Mouse (Mus musculus) embryonic facial prominence, embryonic 11.5 days (tissue): ENCODE measurements around the gene Olfr1220. TPM values are rescaled to one million over a fixed set of nuclear protein-coding genes. Genes with fewer than 3 reads are reported as not detected.

Experiments used
- ATAC-seq: fragments of 200-750 bp; cut with Nextera tagmentation; replicated peaks from 2 replicates; pipeline ENCODE4 v1.8.0; 2017; ENCODE audit warnings: low read depth; ENCODE audit not compliant: insufficient number of reproducible peaks, low FRiP score, low TSS enrichment
- DNase-seq: peaks from one replicate; pipeline ENCODE4 v3.0.0-alpha.2; 2015; ENCODE audit warnings: low spot score
- H3K27ac ChIP-seq: fragments of 300-500 bp; sonication (generic); replicated peaks from 2 replicates; pipeline ENCODE4 v1.5.1; 2014; ENCODE audit warnings: mild to moderate bottlenecking, low read depth, low read length, control low read depth
- H3K27me3 ChIP-seq: fragments of 300-500 bp; sonication (generic); 2 replicates; pipeline ENCODE4 v1.6.1; 2014; ENCODE audit warnings: mild to moderate bottlenecking, low read length, moderate library complexity, mixed read lengths; ENCODE audit not compliant: control insufficient read depth, insufficient read depth
- H3K36me3 ChIP-seq: fragments of 300-500 bp; sonication (generic); replicated peaks from 2 replicates; pipeline ENCODE4 v1.6.1; 2014; ENCODE audit warnings: low read depth, mild to moderate bottlenecking, low read length, moderate library complexity, mixed read lengths; ENCODE audit not compliant: control insufficient read depth, insufficient read depth
- H3K4me1 ChIP-seq: fragments of 300-500 bp; sonication (generic); 2 replicates; pipeline ENCODE4 v1.6.1; 2014; ENCODE audit warnings: low read length, mixed read lengths; ENCODE audit not compliant: control insufficient read depth, insufficient read depth
- H3K4me2 ChIP-seq: fragments of 300-500 bp; sonication (generic); 2 replicates; pipeline ENCODE4 v1.6.1; 2014; ENCODE audit warnings: low read depth, mild to moderate bottlenecking, control low read depth, low read length, moderate library complexity
- H3K4me3 ChIP-seq: fragments of 300-500 bp; sonication (generic); 2 replicates; pipeline ENCODE4 v1.5.1; 2014; ENCODE audit warnings: low read depth, low read length, control low read depth
- H3K9ac ChIP-seq: fragments of 300-500 bp; sonication (generic); replicated peaks from 2 replicates; pipeline ENCODE4 v1.6.1; 2014; ENCODE audit warnings: mild to moderate bottlenecking, control low read depth, low read length
- H3K9me3 ChIP-seq: fragments of 300-500 bp; sonication (generic); replicated peaks from 2 replicates; pipeline ENCODE4 v1.6.1; 2016; ENCODE audit warnings: mild to moderate bottlenecking, low read length, inconsistent platforms, mixed read lengths; ENCODE audit not compliant: control insufficient read depth
- WGBS: fragments of 180-500 bp; shearing (Covaris S2); extraction: QIAGEN DNeasy Blood & Tissue Kit; methylation state at CpG from one replicate; pipeline ENCODE4 v1.1.7; 2014; 5-methylcytosine and 5-hydroxymethylcytosine counted together
- polyA plus RNA-seq: library from polyadenylated mRNA; unstranded; fragments of >200 nt; fragmentation: Nextera tagmentation; extraction: Ambion mirVana; gene quantifications from 2 replicates; pipeline ENCODE4 v1.2.1, GENCODE M21; 2014

Olfr1220 gene
- polyA plus RNA-seq, result not detected in 2 replicates

DNA sequence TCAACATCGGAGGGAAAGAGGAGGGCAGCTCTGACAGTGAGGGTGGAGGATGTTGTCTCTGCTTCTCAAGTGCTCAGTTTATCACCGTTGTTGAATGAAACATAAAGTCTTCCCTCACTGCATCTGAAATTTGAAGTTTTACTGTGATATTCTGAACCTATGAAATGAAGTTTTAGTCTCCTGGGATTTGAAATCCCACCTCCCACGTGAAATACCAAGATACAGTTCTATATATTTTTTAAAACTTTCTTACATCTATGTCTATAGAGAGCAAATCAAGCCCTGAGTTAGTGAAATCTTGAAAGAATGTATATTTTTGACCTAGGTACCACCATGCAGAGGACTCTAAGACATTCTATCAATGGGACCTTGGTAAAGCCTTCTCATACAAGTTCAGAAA lies at the start of gene Olfr1220:
Gene Olfr1220, minus strand, starts transcription at position 101 of the 400 bp plus-strand sequence.
- Histone ChIP-seq H3K9me3 (no peaks in the 10 kb centered on the region), H3K4me1 (no peaks in the 10 kb centered on the region), H3K9ac (no peak within 1 kb of the TSS), H3K4me3 (no peak within 1 kb of the TSS), H3K27ac (no peak within 1 kb of the TSS), H3K4me2 (no peak within 1 kb of the TSS), H3K27me3 (no peaks in the 10 kb centered on the region), H3K36me3 (no peaks in the 10 kb centered on the region)
- WGBS, result 69% methylated on average over 3 of the region's 3 CpGs
- DNase-seq (no peak), ATAC-seq (no peak)

DNA sequence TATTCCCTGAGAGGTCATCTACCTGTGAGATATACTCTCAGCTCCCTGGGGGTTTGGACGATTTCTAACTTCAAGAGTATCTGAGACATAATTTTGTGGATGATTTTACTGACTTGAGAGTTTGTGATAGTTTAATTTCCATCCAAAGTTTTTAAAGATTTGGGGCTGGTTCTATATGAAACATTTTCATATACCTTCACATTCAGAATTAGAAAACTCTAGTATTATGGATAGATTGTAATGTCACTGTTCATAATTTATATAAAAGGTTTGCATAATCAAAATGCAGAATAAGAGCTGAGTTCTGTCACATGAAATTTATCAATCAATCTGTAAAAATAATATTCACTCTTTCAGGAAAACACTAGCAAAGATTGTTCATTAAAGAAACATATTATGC lies 44.8 kb upstream of the Olfr1220 start, which contains the start of gene Olfr1223:
Gene Olfr1223, minus strand, starts transcription at position 101 of the 400 bp plus-strand sequence.
- WGBS, result 79% methylated on average over 1 of the region's 1 CpGs
- H3K36me3 ChIP-seq, result no peaks in the 10 kb centered on the region
- no peak for DNase-seq
- no peaks in the 10 kb centered on the region for H3K27me3 ChIP-seq
- H3K4me2 ChIP-seq, result no peak within 1 kb of the TSS
- no peaks in the 10 kb centered on the region for H3K9me3 ChIP-seq
- no peak for ATAC-seq
- H3K4me3 ChIP-seq, result no peak within 1 kb of the TSS
- no peaks in the 10 kb centered on the region for H3K4me1 ChIP-seq
- no peak within 1 kb of the TSS for H3K27ac ChIP-seq
- no peak within 1 kb of the TSS for H3K9ac ChIP-seq

DNA sequence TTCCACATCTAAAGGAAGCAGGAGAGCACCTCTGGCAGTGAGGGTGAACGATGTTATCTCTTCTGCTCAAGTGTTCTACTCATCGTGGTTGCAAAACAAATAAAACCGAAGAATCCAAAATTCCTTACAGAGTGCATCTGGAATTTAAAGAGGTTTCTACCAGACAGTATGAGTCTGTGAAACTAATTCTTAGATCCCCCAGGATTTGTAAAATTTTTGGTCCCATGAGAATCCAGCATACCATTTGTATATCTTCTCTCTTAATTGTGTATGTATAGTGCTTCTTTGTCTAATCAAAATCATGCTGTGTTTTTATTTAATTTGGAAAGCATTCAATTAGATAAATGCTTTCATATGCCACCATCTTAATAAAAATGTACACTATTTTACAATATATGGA lies 26.3 kb upstream of the Olfr1220 start, which contains the start of gene Olfr1222:
Gene Olfr1222, minus strand, starts transcription at position 101 of the 400 bp plus-strand sequence.
- DNase-seq (no peak), ATAC-seq (no peak)
- WGBS, result 75% methylated on average over 3 of the region's 3 CpGs
- Histone ChIP-seq H3K36me3 (no peaks in the 10 kb centered on the region), H3K9me3 (no peaks in the 10 kb centered on the region), H3K4me3 (no peak within 1 kb of the TSS), H3K27me3 (no peaks in the 10 kb centered on the region), H3K9ac (no peak within 1 kb of the TSS), H3K4me2 (no peak within 1 kb of the TSS), H3K27ac (no peak within 1 kb of the TSS), H3K4me1 (no peaks in the 10 kb centered on the region)

DNA sequence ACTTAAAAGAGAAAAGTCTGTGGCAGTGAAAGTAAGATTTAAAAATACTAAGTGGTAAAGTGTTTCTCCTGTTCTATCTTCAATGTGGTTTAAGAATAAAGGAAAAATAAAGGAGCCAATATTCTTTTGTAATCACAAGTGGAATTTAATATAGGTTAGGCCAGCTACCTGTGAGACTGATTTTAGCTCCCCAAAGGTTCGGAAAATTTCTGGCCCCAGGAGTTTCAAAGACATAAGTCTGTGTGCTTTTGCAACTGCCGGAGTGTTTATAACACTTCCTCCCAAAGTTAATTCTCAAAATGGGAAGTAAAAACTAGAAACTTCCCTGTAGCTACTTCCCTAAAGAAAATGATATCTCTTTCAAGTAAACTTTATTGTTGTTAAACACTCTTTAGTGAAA lies 10.5 kb upstream of the Olfr1220 start, which contains the start of gene Olfr1221:
Gene Olfr1221, minus strand, starts transcription at position 101 of the 400 bp plus-strand sequence.
- H3K36me3 ChIP-seq, result no peaks in the 10 kb centered on the region
- H3K9ac ChIP-seq, result no peak within 1 kb of the TSS
- H3K4me3 ChIP-seq, result no peak within 1 kb of the TSS
- no peak within 1 kb of the TSS for H3K27ac ChIP-seq
- WGBS, result 88% methylated on average over 2 of the region's 2 CpGs
- no peaks in the 10 kb centered on the region for H3K9me3 ChIP-seq
- H3K27me3 ChIP-seq, result no peaks in the 10 kb centered on the region
- no peak within 1 kb of the TSS for H3K4me2 ChIP-seq
- H3K4me1 ChIP-seq, result no peaks in the 10 kb centered on the region
- ATAC-seq (no peak), DNase-seq (no peak)

DNA sequence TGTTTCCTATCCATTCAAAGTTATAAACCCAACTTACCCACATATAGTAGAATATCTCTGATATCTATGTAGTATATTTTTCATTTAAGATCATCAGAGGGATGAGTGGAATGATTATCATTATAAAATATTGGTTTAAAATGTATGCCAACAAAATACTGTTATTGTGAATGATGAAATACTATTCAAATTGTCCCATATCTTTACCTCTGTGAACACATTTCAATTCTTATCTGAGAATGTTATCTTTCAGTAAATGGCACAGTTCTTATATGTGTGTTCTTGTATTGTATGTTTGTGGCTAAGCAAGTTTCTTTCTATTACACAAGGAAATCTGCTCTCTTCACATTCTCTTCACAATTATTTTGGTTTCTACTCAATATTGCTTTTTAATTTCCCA lies 984 bp downstream of the Olfr1220 start:
- Histone ChIP-seq H3K4me3 (no peak overlapping the region), H3K4me2 (no peak overlapping the region), H3K4me1 (no peaks in the 10 kb centered on the region), H3K9me3 (no peaks in the 10 kb centered on the region), H3K36me3 (no peaks in the 10 kb centered on the region), H3K27ac (no peak overlapping the region), H3K9ac (no peak overlapping the region), H3K27me3 (no peaks in the 10 kb centered on the region)
- ATAC-seq (no peak), DNase-seq (no peak)

DNA sequence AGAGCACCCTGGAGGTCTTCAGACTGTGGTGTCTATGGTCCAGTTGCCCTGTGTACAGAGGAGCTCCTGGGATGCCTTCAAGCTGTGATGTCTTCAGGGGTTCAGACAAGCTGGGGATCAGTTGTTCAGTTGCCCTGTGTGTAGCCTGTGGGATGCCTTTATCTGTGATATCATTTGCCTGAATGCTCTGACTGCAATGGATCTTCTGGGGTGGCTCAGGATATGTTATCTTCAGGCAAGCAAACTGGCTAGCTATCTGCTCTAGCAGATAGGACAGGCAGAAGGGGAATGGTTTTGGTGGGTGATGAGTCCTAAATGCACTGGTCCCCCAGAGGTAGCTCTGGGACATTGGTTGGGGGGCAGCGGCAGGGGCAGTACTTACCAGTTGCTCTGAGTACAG lies 12.8 kb downstream of the Olfr1220 start:
- Histone ChIP-seq H3K4me1 (no peaks in the 10 kb centered on the region), H3K27me3 (no peaks in the 10 kb centered on the region), H3K9ac (no peak overlapping the region), H3K4me3 (no peak overlapping the region), H3K27ac (no peak overlapping the region), H3K9me3 (no peaks in the 10 kb centered on the region), H3K4me2 (no peak overlapping the region), H3K36me3 (no peaks in the 10 kb centered on the region)
- 90% methylated on average over 1 of the region's 1 CpGs for WGBS
- no peak for DNase-seq
- no peak for ATAC-seq

DNA sequence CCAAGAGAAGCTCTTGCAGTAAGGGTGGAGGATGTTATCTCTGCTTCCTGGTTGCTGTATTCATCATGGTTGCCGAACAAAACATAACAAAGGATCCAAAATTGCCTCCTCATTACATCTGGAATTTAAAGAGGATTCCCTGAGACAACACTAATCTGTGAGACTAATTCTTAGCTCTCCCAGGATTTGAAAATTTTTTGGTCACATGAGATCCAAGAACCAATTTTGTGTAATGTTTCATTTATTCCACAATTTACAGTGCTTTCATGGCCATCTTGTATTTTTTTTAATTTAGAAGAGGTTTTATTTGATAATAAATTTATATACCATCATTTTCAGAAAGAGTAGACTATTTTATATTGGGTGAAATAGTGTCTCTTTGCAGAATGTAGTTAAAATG lies 23.2 kb downstream of the Olfr1220 start, which contains the start of gene Olfr1219:
Gene Olfr1219, minus strand, starts transcription at position 101 of the 400 bp plus-strand sequence.
- H3K9me3 ChIP-seq, result no peaks in the 10 kb centered on the region
- no peak within 1 kb of the TSS for H3K4me2 ChIP-seq
- 68% methylated on average over 1 of the region's 1 CpGs for WGBS
- H3K27ac ChIP-seq, result no peak within 1 kb of the TSS
- H3K36me3 ChIP-seq, result no peaks in the 10 kb centered on the region
- no peak within 1 kb of the TSS for H3K9ac ChIP-seq
- no peak for ATAC-seq
- no peaks in the 10 kb centered on the region for H3K4me1 ChIP-seq
- no peak for DNase-seq
- H3K4me3 ChIP-seq, result no peak within 1 kb of the TSS
- H3K27me3 ChIP-seq, result no peaks in the 10 kb centered on the region

DNA sequence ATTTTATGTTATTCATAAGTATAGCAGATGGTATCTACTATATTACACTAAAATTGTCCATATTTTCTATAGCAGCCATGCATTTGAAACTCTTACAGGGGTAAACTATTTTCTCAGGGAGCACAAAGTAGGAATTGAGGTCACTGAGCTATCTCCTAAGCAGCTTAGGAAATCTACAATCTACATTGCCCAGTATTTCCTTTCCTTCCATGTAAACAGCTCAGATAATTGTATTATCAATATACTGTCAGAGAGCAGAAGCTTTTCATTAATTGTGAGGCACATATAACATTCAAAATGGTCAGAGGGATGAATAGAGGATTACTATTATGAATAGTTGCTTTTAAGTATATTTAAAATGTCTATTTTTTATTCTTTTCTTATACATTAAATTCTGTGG lies 25.1 kb downstream of the Olfr1220 start:
- no peaks in the 10 kb centered on the region for H3K4me1 ChIP-seq
- no peaks in the 10 kb centered on the region for H3K9me3 ChIP-seq
- no peak overlapping the region for H3K4me3 ChIP-seq
- DNase-seq (no peak), ATAC-seq (no peak)
- H3K9ac ChIP-seq, result no peak overlapping the region
- no peak overlapping the region for H3K27ac ChIP-seq
- H3K27me3 ChIP-seq, result no peaks in the 10 kb centered on the region
- H3K36me3 ChIP-seq, result no peaks in the 10 kb centered on the region
- H3K4me2 ChIP-seq, result no peak overlapping the region
